Mouse (Mus musculus): Measurements from ENCODE around the gene Fjx1. TPM values are rescaled to one million over a fixed set of nuclear protein-coding genes. Genes with fewer than 3 reads are reported as not detected.
A peak's percentile ranks its signal among the peaks of the same experiment; 100 is the strongest.

Gene Fjx1
- total and polyA plus RNA-seq, 3 experiments: 0.17 to 0.55 (median 0.43) TPM

- Histone ChIP-seq H3K4me1 (ENCODE audit: control insufficient read depth in 1 of 2, insufficient read depth in 2 of 2) (peaks cover 17 to 28% of the 10 kb centered on the region in 2 experiments), H3K9me3 (replicated peaks; ENCODE audit: low read length) (no peaks in the 10 kb centered on the region), H3K9ac (ENCODE audit: insufficient read depth, low read depth) (peak overlapping the region; percentile 92), H3K27me3 (replicated peaks) (no peaks in the 10 kb centered on the region), H3K4me3 (replicated peaks in 1 of 3; ENCODE audit: low read depth in 2 of 3, low read length in 2 of 3, poor library complexity in 1 of 3) (peak overlapping the region; percentile 51 to 94 (median 61)), H3K79me2 (replicated peaks; ENCODE audit: control insufficient read depth, extremely low read depth, insufficient read depth, poor library complexity, severe bottlenecking) (peaks cover 33% of the 10 kb centered on the region), H3K4me2 (ENCODE audit: insufficient read depth, low read depth, poor library complexity, severe bottlenecking) (peak overlapping the region; percentile 80), H3K27ac (ENCODE audit: insufficient read depth, low read depth) (peak overlapping the region; percentile 81), H3K36me3 (replicated peaks in 1 of 2; ENCODE audit: control insufficient read depth in 1 of 2, insufficient read depth in 1 of 2, low read length in 1 of 2) (peaks cover 0 to 2% of the 10 kb centered on the region in 2 experiments)
- dilution Hi-C loops (cut with MboI; ENCODE audit: extremely low pct_ligation_motif_present, extremely low pct_unique_long_range_greater_than_20kb, low sequenced_read_pairs) (no loop called here), in situ Hi-C loops (cut with MboI; ENCODE audit: low pct_ligation_motif_present, low pct_unique_long_range_greater_than_20kb, low sequenced_read_pairs) (no loop called here)
- DNase-seq (ENCODE audit: extremely low read depth): peak; percentile 93
- TF ChIP-seq E2F4 (IDR thresholded peaks at IDR 0.05; ENCODE audit: insufficient replicate concordance, low read depth, low read length) (peak; percentile 61; the same call in 1 of the 2 replicates), MAX (IDR thresholded peaks at IDR 0.05; ENCODE audit: low read length) (peak; percentile 96), MXI1 (IDR thresholded peaks at IDR 0.05; ENCODE audit: low read depth, low read length) (peak; percentile 90), IRF4 (IDR thresholded peaks at IDR 0.05; ENCODE audit: low read depth, low read length) (peak; percentile 70), ETS1 (conservative IDR thresholded peaks at IDR 0.05; ENCODE audit: low read depth, low read length) (no peak; the same call in 1 of the 2 replicates), CHD2 (IDR thresholded peaks at IDR 0.05; ENCODE audit: low read length) (no peak; the same call in 1 of the 2 replicates), NRF1 (IDR thresholded peaks at IDR 0.05; ENCODE audit: low read depth, low read length) (peak; percentile 54), HCFC1 (IDR thresholded peaks at IDR 0.05; ENCODE audit: low read depth, low read length) (peak; percentile 77), BHLHE40 (IDR thresholded peaks at IDR 0.05; ENCODE audit: low read depth, low read length) (peak; percentile 93), ELF1 (IDR thresholded peaks at IDR 0.05; ENCODE audit: low read depth, low read length) (peak; percentile 85), ZKSCAN1 (IDR thresholded peaks at IDR 0.05; ENCODE audit: borderline replicate concordance, low read depth, low read length) (no peak), MAFK (IDR thresholded peaks at IDR 0.05; ENCODE audit: insufficient replicate concordance, low read length) (no peak), MEF2A (IDR thresholded peaks at IDR 0.05; ENCODE audit: borderline replicate concordance, low read depth, low read length) (peak; percentile 25; the same call in 1 of the 2 replicates), USF1 (IDR thresholded peaks at IDR 0.05; ENCODE audit: low read depth, low read length) (no peak), NELFE (IDR thresholded peaks at IDR 0.05; ENCODE audit: low read depth, low read length) (0 out of 2 replicates have a peak, but pooled peaks have one; percentile 51), MAZ (IDR thresholded peaks at IDR 0.05; ENCODE audit: low read depth, low read length) (peak; percentile 80; the same call in 1 of the 2 replicates), UBTF (IDR thresholded peaks at IDR 0.05; ENCODE audit: low read depth, low read length) (peak; percentile 77; the same call in 1 of the 2 replicates), CHD1 (IDR thresholded peaks at IDR 0.05; ENCODE audit: low read depth, low read length) (no peak), CTCF (conservative IDR thresholded peaks at IDR 0.05 in 1 of 2, IDR thresholded peaks at IDR 0.05 in 1 of 2; ENCODE audit: low read depth in 2 of 2, low read length in 2 of 2) (no peak), ZMIZ1 (IDR thresholded peaks at IDR 0.05; ENCODE audit: low read depth, low read length) (peak; percentile 39; the same call in 1 of the 2 replicates), POLR2A (IDR thresholded peaks at IDR 0.05; ENCODE audit: low read depth, low read length) (peak; percentile 76), TCF12 (IDR thresholded peaks at IDR 0.05; ENCODE audit: low read depth, low read length) (peak; percentile 10; the same call in 1 of the 2 replicates), TBP (conservative IDR thresholded peaks at IDR 0.05; ENCODE audit: low read depth, low read length) (0 out of 2 replicates have a peak, but pooled peaks have one; percentile 9), MYC (IDR thresholded peaks at IDR 0.05; ENCODE audit: low read depth, low read length) (peak; percentile 42; the same call in 1 of the 2 replicates), JUND (conservative IDR thresholded peaks at IDR 0.05; ENCODE audit: low read depth, low read length) (no peak)
These were observed 51.5 kb downstream of the Fjx1 start for GRCm38 (mm10) chr2:102400605-102401351.

All from CH12.LX (cell line).